Mouse (Mus musculus): ENCODE data around the gene Gm45521.

Gene Gm45521

DNA sequence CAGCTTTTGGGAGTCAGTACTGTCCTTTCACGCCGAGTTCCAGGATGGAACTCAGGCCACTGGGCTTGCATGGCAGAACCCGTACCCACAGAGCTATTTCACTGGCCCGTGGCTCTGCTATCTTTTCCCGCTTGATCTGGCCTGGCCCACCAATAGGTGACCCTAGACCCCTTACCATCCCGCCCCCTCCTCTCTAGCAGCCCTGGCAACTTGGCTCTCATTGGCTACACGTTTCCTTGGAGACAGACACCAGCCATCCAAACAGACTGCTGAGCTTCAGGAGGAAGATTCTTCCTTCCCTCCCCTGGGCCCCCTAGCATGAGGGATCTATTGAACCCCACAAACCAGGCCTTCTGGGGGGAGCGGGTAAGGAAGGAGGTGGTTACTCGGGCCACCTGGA, at the start of gene Gm45521:
Gm45521 (plus strand) TSS at position 240 of the 400 bp plus-strand sequence.
- no peak for DNase-seq (ENCODE audit: low spot score)

DNA sequence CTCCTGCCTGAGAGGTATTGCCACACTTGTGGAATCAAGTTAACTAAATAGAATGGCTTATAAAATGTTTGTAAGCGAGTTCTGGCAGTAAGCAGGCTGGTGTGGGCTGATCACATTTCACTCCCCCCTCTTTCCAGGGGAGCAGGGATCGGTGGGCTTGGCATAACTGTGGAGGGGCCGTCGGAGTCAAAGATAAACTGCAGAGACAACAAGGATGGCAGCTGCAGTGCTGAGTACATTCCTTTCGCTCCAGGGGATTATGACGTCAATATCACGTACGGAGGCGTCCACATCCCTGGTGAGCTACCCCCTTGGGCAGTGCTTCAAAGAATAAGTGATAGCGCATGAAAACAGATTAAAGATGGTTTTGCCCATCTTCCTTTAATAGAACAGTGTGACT, 47.6 kb upstream of the Gm45521 start:
- DNase-seq (ENCODE audit: low spot score) = no peak

DNA sequence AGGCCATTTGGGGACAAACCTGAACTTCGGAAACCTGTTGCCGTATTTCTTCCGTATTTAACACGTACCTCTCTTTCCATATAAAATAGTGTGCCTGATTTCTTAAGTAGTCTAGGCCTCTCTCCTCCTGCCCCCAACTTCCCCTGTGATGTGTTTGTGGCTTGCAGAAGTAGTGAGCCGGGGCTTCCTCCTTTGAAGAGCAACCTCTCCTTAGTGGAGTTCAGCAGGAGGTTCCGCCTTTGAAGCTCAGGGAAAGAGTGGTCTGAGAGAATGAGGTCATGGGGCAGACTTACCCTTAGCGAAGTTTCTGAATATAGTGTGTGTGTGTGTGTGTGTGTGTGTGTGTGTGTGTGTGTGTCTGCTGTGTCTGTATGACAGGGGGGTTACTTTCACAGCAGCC, 43.2 kb upstream of the Gm45521 start:
- no peak for DNase-seq (ENCODE audit: low spot score)

DNA sequence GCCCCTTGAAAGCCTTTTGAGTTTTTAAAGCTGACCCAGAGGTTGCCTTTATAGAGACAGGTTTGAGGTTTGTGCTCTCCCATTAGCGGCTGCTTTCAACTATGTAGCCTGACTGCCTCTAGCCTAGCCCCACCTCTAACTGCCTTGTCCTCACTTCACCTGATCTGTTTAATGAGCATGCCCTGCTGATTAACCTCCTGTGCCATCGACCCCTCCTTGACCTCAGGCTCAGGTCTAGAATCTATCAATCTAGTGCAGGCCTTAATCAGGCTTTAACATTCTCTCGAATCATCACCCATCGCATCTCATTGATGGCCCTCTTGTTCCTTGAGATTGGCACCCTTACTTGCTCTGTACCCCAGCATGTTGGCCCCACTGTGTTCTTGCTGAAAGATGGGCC, 42.6 kb upstream of the Gm45521 start:
- DNase-seq (ENCODE audit: low spot score) = no peak

DNA sequence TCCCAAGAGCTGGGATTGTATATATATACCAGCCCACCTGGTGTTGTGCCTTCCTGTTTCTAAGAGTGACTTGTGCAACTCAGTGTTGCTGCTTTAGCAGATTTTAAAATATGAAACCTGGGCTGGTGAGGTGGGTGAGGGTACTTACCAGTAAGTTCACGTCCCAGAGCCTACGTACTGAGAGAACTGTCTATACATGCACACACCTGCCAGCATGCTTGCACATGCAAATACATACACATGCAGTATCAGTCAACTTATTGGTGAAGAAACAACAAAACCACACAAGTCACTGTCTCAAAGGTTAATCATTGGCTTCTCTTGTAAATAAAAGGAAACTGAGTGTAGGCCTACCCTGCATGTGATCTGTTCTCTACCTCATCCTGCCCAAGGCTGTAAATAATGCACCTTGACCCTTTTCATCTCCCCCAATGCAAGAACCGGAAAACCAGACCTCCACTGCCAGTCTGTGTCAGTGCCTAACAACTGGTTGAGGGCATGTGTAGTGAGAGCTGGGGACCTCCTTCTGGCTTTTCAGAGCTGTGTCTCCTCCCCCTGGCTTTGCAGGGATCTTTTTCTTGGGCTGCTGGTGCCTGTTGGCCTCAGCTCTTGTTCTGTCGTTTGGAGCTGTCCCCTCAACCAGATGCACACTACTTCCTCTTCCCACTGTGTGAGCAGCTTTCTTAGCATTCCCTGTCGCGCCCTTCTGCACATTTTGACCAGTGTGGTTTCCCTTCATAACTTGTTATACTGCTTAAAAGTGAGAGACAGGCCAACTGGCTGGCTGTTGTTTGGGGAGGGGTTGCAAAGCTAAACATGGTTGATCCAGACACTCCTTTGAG, 38.7 kb upstream of the Gm45521 start:
- DNase-seq (ENCODE audit: low spot score) = no peak

DNA sequence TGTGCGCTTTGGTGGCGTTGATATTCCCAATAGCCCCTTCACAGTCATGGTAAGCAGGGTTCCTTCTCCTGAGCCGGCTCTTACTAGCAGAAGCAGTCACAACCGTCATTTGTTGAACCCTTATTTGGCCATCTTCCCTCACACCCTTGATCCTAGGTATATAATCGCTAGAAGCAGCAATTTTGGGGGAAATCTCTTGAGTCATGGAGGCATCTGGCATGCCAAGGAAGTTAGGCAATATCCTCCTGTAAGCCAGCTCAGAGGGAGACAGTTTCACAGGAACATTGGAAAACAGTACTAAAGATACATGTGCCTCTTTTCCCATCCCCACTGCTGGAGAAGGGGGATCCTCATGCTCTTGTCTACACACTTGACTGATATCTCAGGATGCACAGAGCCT, 37.8 kb upstream of the Gm45521 start:
- DNase-seq (ENCODE audit: low spot score) = no peak

DNA sequence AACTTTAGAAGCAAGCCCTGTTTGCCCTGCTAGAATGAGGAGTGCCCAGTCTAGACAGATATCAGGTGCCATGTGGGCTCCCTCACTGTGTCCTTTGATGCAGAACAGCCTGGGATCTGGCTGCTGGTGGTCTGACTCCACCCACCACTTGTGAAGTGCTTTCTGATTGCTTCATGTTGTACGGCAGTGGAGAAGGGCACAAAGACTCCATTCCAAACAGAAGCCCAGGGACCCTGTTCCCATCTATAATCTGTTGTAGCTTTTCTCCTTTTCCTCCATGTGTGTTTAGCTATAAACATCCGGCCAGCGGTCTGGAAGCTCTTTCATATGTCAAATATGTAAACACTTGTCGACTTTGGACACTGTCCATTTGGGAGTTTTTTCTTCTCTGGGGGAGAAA, 37.2 kb upstream of the Gm45521 start:
- DNase-seq (ENCODE audit: low spot score) = no peak

DNA sequence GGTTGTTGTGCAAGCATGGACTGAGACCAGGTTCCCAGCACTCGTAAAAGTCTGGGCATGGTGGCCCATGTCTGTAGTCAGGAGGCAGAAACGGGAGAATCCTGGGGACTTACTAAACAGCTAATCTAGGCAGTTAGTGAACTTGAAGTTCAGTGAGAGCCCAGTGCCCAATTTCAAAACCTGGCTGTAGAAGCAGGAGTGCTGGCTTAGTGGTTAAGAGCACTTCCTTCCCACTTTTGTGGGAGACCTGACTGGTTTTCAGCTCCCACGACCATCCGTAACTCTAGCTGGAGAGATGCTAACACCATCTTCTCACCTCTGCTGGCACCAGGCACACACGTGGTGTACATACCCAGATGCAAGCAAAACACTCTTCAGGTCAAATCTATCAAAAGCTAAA, 35.6 kb upstream of the Gm45521 start:
- no peak for DNase-seq (ENCODE audit: low spot score)

DNA sequence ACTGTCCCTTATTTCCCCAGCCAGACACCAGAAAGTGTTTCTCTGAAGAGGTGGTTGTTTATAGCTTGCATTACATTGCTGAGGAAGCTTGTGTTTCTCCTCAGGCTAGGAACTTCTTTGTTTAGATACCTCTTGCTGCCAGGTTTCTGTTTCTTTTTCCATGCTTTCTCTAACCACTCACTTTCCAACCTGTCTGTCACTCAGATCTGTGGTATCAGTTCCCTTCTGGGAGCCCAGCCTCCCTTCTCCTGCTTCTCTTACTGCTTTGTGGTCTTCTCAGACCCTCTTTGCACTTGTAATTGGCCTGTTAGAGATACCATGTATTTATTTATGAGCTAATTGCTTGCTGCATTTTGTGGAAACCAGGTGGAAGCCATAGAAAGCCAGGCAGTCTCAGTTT, 33.5 kb upstream of the Gm45521 start:
- no peak for DNase-seq (ENCODE audit: low spot score)

DNA sequence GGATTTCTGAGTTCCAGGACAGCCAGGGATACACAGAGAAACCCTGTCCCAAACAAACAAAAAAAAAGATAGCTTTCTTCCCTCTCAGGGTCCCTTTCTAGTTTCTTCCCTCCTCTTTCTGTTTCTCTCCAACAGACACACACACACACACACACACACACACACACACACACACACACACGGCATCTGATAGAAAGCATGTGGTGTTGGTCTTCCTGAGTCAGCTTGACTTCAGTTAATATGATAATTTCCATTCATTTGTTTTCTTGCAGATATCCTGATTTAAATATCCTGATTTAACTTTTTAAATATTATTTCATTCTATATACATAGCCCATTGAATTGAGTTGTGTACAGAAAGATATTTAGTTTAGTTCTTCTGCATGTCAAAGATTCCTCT, 28.7 kb upstream of the Gm45521 start:
- no peak for DNase-seq (ENCODE audit: low spot score)

DNA sequence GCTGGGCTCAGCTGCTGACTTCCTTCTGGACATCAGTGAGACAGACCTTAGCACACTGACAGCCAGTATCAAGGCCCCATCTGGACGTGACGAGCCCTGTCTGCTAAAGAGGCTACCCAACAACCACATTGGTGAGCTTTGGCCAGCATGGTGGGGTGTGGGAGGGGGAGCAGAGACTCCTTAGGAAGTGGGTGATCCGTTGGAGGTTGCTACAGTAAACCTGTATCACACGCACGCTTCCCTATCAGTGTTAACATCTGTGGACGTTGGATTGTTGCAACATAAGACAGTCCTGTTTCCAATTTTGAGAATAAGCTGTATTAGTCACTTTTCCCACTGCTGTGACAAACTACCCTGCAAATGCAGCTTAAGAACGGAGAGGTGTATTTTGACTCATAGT, 28.1 kb upstream of the Gm45521 start:
- DNase-seq (ENCODE audit: low spot score) = no peak

DNA sequence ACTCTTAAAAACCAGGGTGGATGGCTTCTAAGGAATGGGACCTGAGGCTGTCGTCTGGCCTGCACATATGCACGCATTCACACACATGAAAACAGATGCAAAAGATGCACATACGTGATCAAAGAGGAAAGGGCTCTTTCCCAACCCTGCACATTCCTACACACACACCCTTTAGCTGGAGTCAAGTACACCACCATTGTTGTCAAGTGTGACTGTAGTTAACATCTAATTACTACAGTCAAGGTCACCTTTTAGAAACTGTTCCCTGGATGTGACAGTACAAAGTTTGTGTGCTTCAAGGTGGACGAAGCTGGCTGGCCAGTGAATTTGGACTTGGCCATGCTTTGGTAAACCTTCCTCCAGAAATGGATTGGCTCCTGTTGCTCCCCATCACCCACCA, 24.9 kb upstream of the Gm45521 start:
- no peak for DNase-seq (ENCODE audit: low spot score)

DNA sequence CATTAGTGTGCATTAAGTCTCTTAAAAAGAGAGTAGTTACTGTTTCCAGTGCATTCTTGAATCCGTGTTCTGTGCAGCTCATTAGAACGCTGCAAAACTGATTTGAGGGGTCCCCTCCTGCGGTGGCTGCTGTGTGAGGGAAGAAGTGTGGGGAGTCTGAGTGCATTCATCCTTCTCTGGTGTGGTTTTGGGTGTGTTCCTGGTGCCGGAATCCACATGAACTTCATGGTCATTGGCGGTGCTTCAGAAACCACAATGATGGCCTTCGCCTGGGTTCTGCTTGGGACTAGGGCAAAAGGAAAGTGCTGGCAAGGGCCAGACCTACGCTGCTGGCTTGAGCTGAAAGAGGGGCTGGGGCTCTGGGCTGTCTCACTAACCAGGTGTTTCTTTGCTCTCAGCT, 22.9 kb upstream of the Gm45521 start:
- no peak for DNase-seq (ENCODE audit: low spot score)

DNA sequence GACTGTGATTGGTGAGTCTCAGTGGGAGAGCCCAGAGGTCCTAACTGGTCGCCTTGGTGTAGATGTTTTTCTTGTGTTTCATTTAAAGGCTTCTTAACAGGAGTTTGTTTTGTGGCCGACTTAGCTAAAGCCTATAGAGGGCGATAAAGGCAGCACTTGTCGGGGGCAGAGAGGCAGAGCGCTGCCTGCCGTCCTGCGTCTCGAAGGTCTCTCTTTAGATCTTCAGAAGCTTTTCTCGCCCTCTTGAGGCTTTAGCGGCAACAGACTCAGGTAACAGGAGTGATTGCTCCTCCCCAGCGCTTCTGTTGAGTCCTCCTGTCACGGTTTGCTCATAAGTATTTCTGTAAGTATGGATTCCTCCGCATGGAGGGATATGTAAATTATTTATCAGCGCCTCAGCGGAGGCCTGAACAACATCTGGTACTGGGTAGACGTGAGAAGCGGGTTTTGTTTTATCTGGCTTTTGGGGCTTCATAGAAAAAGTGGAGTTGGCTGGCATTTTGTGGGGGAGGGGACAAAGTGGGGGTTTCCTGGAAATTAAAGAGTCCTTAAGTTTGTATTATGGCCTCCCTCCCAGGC, 19.9 kb upstream of the Gm45521 start:
- peak; percentile 25 for DNase-seq (ENCODE audit: low spot score)

DNA sequence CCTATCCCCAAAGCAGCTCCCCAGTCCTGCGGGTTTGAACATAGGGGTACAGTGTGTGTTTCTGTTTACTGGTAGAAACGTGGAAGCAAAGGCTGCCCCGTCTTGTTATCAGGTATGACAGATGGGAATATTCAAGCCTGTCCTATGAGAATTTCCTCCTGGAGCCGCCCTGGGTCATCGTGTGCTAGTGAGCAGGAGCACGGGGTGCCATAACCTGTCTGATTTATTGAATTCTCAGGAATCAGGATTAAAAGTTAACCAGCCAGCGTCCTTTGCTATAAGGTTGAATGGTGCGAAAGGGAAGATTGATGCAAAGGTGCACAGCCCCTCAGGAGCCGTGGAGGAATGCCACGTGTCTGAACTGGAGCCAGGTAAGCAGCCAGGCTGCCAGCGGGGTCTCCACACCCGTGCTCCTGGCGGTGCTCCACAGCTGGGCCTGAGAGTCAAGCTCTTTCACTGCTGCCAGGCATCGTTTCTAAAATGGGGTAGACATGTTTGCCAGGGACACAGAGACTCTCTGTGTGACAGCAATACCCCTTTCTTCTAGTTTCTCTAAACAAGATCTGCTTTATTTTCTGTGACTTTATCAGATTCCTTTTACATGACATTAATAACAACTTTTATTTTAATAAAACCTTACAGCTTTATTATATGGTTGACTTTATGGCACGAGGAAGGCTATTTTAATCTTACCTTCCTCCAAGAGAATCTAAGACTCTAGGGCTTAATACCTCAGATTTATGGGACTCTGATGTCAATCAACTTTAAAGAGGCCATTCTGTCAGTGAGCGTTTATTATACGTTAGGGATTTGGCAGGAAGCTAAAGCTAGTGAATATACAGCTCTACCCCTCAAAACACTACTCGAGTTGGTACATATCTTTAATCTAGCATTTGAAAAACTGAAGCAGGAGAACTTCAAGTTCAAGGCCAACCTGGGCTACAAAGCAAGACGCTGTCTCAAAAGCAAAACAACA, 18.0 kb upstream of the Gm45521 start:
- no peak for DNase-seq (ENCODE audit: low spot score)

DNA sequence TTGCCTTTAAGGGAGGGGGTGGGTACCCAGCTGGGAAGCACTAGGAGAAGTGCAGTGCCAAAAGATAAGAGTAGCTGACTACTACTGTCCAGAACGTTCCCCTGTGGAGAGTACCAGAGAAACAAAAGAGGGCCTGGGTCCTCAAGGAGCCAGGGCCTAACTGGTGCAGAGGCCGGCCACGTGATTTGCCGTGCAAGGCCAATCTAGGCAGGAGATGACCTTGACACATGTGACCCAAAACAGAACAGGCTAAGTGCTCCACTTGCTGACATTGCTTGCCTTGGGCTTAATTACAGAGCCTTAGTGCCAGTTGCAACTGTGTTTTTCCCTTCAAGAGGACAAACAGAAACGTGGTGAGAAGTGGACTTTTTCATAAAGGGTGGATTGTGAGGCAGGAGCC, 15.7 kb upstream of the Gm45521 start:
- no peak for DNase-seq (ENCODE audit: low spot score)

DNA sequence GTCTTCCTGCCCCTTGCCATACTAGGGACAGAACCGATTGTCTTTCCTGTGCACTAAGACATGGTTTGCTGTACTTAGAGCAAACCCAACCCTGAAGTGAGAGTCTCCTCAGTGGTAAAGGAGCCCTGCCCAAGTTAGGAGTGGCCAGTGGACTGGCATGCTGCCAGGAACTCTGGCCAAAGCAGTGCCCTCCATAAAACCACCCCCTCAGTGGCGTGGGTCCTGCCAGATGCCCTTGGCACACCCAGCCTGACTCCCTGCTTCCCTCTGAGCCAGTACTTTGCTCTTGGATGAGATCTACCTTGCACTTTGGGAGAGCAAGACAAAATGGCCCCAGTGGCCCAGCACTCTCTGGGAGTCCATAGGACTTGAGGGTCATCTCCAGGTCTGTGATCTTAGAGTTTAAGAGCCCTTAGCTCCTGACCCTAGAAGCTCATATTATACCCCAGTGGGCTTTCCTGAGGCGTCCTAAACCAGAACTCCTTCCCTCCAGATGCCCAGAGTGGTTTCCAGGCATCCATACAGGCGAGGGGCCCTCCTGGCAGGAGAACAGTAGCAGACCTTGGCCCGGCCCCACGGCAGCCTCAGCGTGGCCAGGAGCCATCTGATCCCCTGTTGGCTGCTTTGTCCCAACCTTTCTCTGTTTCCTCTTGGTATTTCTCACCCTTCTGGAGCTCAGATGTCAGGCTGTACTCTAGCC, 13.8 kb upstream of the Gm45521 start:
- DNase-seq (ENCODE audit: low spot score) = peak; percentile 42

DNA sequence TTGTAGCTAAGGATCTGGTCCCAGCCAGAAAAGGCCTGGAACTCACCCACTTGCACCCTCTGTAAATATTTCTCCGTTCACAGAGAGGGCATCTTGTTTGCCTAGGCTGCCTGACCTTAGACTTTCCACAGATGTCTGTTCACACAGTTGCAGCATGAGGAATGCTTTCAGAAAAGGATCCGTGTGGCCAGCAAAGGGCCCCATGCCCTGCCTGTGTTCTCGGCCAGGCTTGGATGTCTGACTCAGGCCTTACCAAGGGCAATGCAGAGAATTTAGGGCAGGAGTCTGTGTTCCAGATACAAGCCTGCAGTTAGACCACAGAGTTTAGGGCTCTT, 13.3 kb upstream of the Gm45521 start:
- no peak for DNase-seq (ENCODE audit: low spot score)

DNA sequence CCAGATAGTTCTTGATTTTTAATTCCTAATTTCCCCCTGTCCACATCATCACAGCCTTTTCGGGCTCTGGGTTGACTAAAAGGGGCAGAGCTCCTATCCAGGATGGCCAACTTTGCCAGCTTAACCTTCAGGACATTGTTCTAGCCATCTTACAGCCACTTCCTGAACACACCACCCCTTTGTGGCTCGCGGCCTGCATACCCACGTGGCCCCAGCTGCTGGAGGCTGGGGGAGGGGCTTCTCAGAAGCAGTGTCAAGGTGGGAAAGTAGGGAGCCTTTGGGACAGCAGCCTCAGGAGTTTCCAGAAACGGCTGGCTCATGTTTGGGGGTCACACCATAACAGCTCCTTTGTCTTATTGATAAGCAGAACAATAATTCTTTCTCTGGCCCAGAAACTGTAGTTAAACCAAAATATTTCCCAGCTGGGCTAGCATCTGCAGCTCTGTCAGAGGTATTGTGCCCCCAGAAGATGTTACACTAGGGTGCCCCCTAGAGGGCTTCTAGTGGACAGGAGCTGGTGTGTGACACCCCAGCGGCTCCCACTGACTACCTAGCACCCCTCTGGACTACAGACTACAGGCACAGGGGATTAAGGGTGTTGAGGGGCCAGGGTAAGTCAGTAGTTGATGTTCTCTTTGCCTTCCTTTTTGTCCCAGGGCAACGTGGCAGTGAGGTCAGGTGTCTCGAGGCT, 12.6 kb upstream of the Gm45521 start:
- DNase-seq (ENCODE audit: low spot score) = no peak

DNA sequence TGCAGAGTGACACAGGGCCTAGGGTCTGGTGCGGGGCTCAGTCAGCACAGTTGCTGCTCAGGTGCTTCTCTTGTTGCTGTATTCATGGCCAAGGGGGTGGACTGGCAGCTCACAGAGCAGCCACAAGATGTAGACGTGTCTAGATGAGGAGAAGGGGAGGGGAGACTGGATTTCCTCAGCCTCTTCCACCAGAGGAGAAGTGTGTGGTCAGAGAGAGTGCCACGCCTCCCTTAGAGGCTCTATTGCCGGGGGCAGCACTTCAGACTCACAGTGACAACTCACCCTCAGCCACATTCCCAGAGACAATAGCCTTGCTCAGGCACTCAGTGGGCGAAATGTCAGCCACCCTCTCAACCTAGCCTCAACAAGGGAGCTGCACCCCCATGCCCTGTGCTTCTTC, 11.8 kb upstream of the Gm45521 start:
- no peak for DNase-seq (ENCODE audit: low spot score)

DNA sequence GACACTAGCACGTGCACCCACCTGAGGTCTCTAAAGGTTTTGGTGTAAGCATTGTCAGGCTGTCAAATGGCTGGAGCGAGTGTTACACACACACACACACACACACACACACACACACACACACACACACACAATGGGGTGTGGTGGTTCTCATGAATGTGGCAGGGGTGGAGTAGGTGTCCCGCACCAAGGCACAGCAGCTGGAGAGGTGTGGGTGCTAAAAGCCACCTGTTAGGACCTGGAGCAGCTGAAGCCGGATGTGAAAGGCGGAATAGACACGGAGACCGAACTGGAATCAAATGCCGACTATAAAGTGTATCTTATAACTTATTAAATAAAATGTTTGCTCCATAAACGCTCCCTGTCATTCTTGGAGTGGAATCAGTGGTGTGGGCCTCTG, 5.9 kb upstream of the Gm45521 start:
- DNase-seq (ENCODE audit: low spot score) = no peak
